In the genomic region with DNA sequence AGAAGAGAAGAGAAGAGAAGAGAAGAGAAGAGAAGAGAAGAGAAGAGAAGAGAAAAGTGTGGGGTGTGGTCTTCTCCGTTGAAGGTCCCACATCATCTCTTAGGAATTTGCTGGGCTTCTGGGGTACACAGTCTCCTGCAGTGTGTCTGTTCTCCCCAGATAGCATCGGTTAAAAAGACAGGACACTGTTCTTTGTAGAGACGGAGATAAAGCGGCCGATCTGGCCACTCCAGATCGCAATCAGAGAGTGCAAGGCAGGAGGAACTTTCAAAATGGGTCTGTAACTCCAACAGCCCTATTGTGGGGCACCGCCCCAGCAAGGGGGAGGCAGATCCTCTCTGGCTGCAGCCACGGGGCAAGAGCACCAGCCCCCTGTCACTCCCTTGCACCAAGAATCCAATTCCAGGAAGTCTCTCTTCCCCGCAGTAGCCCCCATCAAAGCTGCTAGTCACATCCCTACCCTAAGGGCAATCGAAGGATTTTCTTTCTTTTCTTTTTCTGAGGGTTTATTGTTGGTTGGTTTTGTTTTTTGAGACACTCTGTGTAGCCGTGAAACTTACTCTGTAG, we compare ENCODE assay signal across 21 mouse cellular contexts. TPM values are rescaled to one million over a fixed set of nuclear protein-coding genes. Genes with fewer than 3 reads are reported as not detected.
DNase-seq lines count a peak whose midpoint lies in the region; ATAC-seq and TF ChIP-seq lines count a peak whose summit lies in the region.
"Had no signal": no experiment of that assay in that cellular context is flagged by ENCODE, and none has a peak within 500 bp of the region (broad histone marks: within the 10 kb centered on the region; RNA-seq: fewer than 3 reads in every experiment).

No protein-coding gene starts in this region.

- peak overlapping the region; percentile 71; the same call in 1 of the 2 replicates for H3K4me2 ChIP-seq in intestine, embryonic 15.5 days (replicated peaks)

- no peak overlapping the region for H3K27ac ChIP-seq in heart, embryonic 10.5 days
- no peak overlapping the region for H3K27ac ChIP-seq in intestine, embryonic 15.5 days
- H3K27ac ChIP-seq: hindbrain, embryonic 15.5 days; liver, embryonic 12.5 days; lung, embryonic 15.5 days; neural tube, embryonic 12.5 days had no signal

- DNase-seq in heart, embryonic 10.5 days (ENCODE audit: low spot score) = no peak
- DNase-seq in heart, postnatal 36 days = no peak
- peak; percentile 43 for DNase-seq in R1 (ENCODE audit: low read depth, low spot score)
- DNase-seq in thymus, postnatal 14 days = no peak
- DNase-seq in ovary, adult 18-20 months (ENCODE audit: low spot score) = no peak
- no peak for DNase-seq in layer of hippocampus, adult 18-20 months (ENCODE audit: low spot score in 2 of 2)
- DNase-seq: cerebellum, adult 8-10 months; gastrocnemius, postnatal 36 days; kidney, adult 9 months; layer of hippocampus, adult 9-11 months; right cerebral cortex, postnatal 4 days; thymus, postnatal 36 days had no signal

- no peak for ATAC-seq in intestine, embryonic 15.5 days
- ATAC-seq: liver, embryonic 12.5 days had no signal

- H3K4me3 ChIP-seq in heart, embryonic 10.5 days = peak overlapping the region; percentile 56; the same call in 1 of the 2 replicates
- H3K4me3 ChIP-seq in E14TG2a.4 (replicated peaks; ENCODE audit: low read length) = peak overlapping the region; percentile 79
- no peak overlapping the region for H3K4me3 ChIP-seq in intestine, embryonic 15.5 days (replicated peaks)

- H3K4me1 ChIP-seq in heart, embryonic 10.5 days = peaks cover 16% of the 10 kb centered on the region
- peaks cover 47% of the 10 kb centered on the region for H3K4me1 ChIP-seq in E14TG2a.4 (replicated peaks; ENCODE audit: low read depth, low read length)
- H3K4me1 ChIP-seq in intestine, embryonic 15.5 days (replicated peaks) = peaks cover 19% of the 10 kb centered on the region

- 19% methylated on average over 11 of the region's 11 CpGs for WGBS in heart, embryonic 10.5 days
- WGBS in intestine, embryonic 15.5 days = 40% methylated on average over 11 of the region's 11 CpGs

- no peaks in the 10 kb centered on the region for H3K9me3 ChIP-seq in heart, embryonic 10.5 days
- peaks cover 19% of the 10 kb centered on the region for H3K9me3 ChIP-seq in E14TG2a.4 (ENCODE audit: low read length)
- no peaks in the 10 kb centered on the region for H3K9me3 ChIP-seq in intestine, embryonic 15.5 days
- H3K9me3 ChIP-seq: hindbrain, embryonic 15.5 days; lung, embryonic 15.5 days; neural tube, embryonic 12.5 days had no signal

- no peaks in the 10 kb centered on the region for H3K36me3 ChIP-seq in heart, embryonic 10.5 days
- peaks cover 12% of the 10 kb centered on the region for H3K36me3 ChIP-seq in E14TG2a.4 (ENCODE audit: insufficient read depth, low read length)
- H3K36me3 ChIP-seq in intestine, embryonic 15.5 days = no peaks in the 10 kb centered on the region
- H3K36me3 ChIP-seq: hindbrain, embryonic 15.5 days; liver, embryonic 12.5 days; lung, embryonic 15.5 days; neural tube, embryonic 12.5 days had no signal

- intact Hi-C loops in heart, postnatal 36 days (cut with DNase I) = no loop called here

- peaks cover 71% of the 10 kb centered on the region for H3K27me3 ChIP-seq in heart, embryonic 10.5 days (ENCODE audit: insufficient read depth, poor library complexity, severe bottlenecking)
- H3K27me3 ChIP-seq in E14TG2a.4 (ENCODE audit: insufficient read depth, low read length) = peaks cover 29% of the 10 kb centered on the region
- H3K27me3 ChIP-seq in intestine, embryonic 15.5 days (replicated peaks) = peaks cover 28% of the 10 kb centered on the region

- H3K9ac ChIP-seq in intestine, embryonic 15.5 days = no peak overlapping the region
- H3K9ac ChIP-seq: hindbrain, embryonic 15.5 days; liver, embryonic 12.5 days; neural tube, embryonic 12.5 days had no signal

- no peak for TF ChIP-seq CTCF in E14TG2a.4 (conservative IDR thresholded peaks at IDR 0.05; ENCODE audit: low read length)

RNA-seq across cellular contexts. Expression of gene Slc30a2, which starts 0.7 kb away (rescaled TPM):
- 0.09 and 0.36 TPM in 2 replicates for polyA plus RNA-seq in heart, embryonic 10.5 days (2016; fragmentation: Nextera tagmentation; extraction: Ambion mirVana)
- under 1 TPM; 0.35 to 0.50 TPM for total RNA-seq in heart, postnatal 36 days (2021)
- 4.4 and 4.5 TPM in 2 replicates for polyA plus RNA-seq in intestine, embryonic 15.5 days (2015; fragmentation: Nextera tagmentation; extraction: Ambion mirVana)
- under 1 TPM in 1 of 2 experiments, not detected in 1; 0.10 TPM for total RNA-seq in layer of hippocampus, adult 18-20 months (2021)
- total RNA-seq: midbrain, postnatal 0 days had no signal
- polyA plus RNA-seq: liver, embryonic 12.5 days; neural tube, embryonic 12.5 days had no signal

RNA-seq across cellular contexts. Expression of gene Trim63, which starts 27.4 kb away (rescaled TPM):
- polyA plus RNA-seq in heart, embryonic 10.5 days (2016; fragmentation: Nextera tagmentation; extraction: Ambion mirVana) = 47.5 and 77.0 TPM in 2 replicates
- total RNA-seq in heart, postnatal 36 days (2021) = 100 to 1,000 TPM; 234 to 314 TPM
- 0.68 and 1.0 TPM in 2 replicates for polyA plus RNA-seq in intestine, embryonic 15.5 days (2015; fragmentation: Nextera tagmentation; extraction: Ambion mirVana)
- not detected for total RNA-seq in layer of hippocampus, adult 18-20 months (2021)
- total RNA-seq: adrenal gland, postnatal 14 days; megakaryocyte progenitor cell, adult 5-6 weeks had no signal

RNA-seq across cellular contexts. Expression of gene Extl1, which starts 41.4 kb away (rescaled TPM):
- polyA plus RNA-seq in heart, embryonic 10.5 days (2016; fragmentation: Nextera tagmentation; extraction: Ambion mirVana) = 1.9 and 2.8 TPM in 2 replicates
- 10 to 100 TPM; 17.3 to 20.0 TPM for total RNA-seq in heart, postnatal 36 days (2021)
- polyA plus RNA-seq in intestine, embryonic 15.5 days (2015; fragmentation: Nextera tagmentation; extraction: Ambion mirVana) = 1.4 and 1.5 TPM in 2 replicates
- 10 to 100 TPM; 46.1 to 48.0 TPM for total RNA-seq in layer of hippocampus, adult 18-20 months (2021)
- total RNA-seq: megakaryocyte progenitor cell, adult 5-6 weeks had no signal

RNA-seq across cellular contexts. Expression of gene Pafah2, which starts 53.8 kb away (rescaled TPM):
- 8.0 and 9.6 TPM in 2 replicates for polyA plus RNA-seq in heart, embryonic 10.5 days (2016; fragmentation: Nextera tagmentation; extraction: Ambion mirVana)
- total RNA-seq in heart, postnatal 36 days (2021) = 1 to 10 TPM; 6.8 to 8.0 TPM
- polyA plus RNA-seq in intestine, embryonic 15.5 days (2015; fragmentation: Nextera tagmentation; extraction: Ambion mirVana) = 42.4 and 42.6 TPM in 2 replicates
- total RNA-seq in layer of hippocampus, adult 18-20 months (2021) = 1 to 10 TPM; 5.0 to 5.9 TPM

RNA-seq across cellular contexts. Expression of gene Pdik1l, which starts 54.6 kb away (rescaled TPM):
- polyA plus RNA-seq in heart, embryonic 10.5 days (2016; fragmentation: Nextera tagmentation; extraction: Ambion mirVana) = 15.8 and 18.2 TPM in 2 replicates
- total RNA-seq in heart, postnatal 36 days (2021) = 1 to 10 TPM; 7.9 to 8.2 TPM
- 15.7 and 17.9 TPM in 2 replicates for polyA plus RNA-seq in intestine, embryonic 15.5 days (2015; fragmentation: Nextera tagmentation; extraction: Ambion mirVana)
- 10 to 100 TPM; 16.4 to 17.8 TPM for total RNA-seq in layer of hippocampus, adult 18-20 months (2021)

Comparison
In these comparisons a context has a peak if more than half of its experiments do, and no peak if none do; other contexts are left out.
1. RNA of gene Trim63, which starts 27.4 kb away (total RNA-seq): 234 to 314 TPM in heart, postnatal 36 days; not detected in layer of hippocampus, adult 18-20 months; every median in the first group is over 100 times any median in the second.